Mouse (Mus musculus) embryo, embryonic 11 days (tissue): ENCODE measurements around the gene Sar1b.

ENCODE experiments used
- DNase-seq: peaks from one replicate; pipeline ENCODE4 v3.0.0-alpha.2; 2015

Gene Sar1b

GRCm38 (mm10) chr11:51831962-51832909, 68.7 kb downstream of the Sar1b start:
- no peak for DNase-seq

DNA sequence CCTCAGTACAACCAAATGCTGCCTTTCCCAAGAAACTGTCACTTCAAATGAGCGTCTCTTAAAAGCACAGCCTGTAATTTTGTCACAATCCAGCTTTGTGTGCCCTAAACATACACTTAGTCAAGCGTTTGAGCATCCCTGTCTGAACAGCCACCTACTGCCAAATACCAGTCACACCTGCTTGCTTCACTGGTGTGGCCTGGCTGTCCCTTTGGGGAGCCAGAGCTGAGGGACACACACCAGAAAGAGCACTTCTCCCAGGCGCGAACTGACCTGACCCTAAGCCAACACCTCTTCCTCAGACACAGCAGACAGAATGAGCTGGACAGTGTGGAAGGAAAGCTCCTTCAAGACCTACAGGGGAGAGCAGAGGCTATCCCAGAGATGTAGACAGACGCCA, 69.5 kb downstream of the Sar1b start:
- no peak for DNase-seq

DNA sequence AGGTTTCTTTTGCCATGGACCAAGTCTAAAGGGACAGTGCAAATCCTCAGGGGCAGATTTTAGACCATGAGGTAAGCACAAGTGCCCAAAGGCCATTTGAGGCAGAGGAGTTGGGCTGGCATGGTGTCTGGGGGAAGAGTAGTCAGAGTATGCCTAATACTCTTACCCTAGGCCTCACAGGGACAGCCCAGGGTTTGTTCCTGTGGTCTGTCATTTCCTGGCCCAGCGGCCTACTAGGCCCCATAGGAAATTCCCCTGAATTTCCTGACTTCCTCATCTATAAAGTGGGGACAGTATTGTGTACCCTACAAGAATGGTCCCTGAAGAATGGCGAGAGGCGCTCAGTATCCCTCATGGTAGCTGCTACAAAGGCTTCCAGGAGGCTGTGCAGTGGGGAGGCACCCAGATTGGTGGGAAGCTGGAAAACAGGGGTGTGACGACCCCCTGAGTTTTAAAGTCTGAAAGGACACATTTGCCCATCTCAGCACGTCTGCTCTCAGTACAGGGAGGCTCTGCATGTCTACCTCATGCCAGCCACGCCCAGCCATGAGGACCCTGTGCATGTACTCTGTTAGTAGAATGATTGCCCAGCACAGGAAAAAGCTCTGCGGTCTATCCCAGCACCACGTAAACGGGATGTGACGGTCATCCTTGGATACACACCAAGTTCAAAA, 70.0 kb downstream of the Sar1b start:
- DNase-seq, result no peak

GRCm38 (mm10) chr11:51834067-51834411, 70.6 kb downstream of the Sar1b start:
- DNase-seq, result no peak

DNA sequence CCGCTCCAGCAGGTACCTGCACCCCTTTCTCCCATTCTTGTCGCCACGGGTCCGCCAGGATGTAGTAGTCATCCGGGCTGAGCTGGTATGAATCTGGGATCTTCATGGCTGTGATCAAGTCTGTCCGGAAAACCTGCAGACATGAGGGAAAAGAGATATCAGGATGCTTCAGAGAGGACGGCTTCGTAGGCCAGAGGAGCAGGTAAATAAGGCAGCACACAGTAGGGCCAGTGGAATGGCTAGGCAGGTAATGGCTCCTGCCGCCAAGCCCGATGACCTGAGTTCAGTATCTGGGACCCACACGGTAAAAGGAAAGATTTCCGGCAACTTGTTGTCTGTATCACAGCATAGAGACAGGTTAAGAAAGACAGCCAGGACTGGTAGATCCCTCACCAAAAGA, 72.1 kb downstream of the Sar1b start:
- DNase-seq, result no peak

- no peak for DNase-seq
These were observed 73.0 kb downstream of the Sar1b start for GRCm38 (mm10) chr11:51836506-51836905.

DNA sequence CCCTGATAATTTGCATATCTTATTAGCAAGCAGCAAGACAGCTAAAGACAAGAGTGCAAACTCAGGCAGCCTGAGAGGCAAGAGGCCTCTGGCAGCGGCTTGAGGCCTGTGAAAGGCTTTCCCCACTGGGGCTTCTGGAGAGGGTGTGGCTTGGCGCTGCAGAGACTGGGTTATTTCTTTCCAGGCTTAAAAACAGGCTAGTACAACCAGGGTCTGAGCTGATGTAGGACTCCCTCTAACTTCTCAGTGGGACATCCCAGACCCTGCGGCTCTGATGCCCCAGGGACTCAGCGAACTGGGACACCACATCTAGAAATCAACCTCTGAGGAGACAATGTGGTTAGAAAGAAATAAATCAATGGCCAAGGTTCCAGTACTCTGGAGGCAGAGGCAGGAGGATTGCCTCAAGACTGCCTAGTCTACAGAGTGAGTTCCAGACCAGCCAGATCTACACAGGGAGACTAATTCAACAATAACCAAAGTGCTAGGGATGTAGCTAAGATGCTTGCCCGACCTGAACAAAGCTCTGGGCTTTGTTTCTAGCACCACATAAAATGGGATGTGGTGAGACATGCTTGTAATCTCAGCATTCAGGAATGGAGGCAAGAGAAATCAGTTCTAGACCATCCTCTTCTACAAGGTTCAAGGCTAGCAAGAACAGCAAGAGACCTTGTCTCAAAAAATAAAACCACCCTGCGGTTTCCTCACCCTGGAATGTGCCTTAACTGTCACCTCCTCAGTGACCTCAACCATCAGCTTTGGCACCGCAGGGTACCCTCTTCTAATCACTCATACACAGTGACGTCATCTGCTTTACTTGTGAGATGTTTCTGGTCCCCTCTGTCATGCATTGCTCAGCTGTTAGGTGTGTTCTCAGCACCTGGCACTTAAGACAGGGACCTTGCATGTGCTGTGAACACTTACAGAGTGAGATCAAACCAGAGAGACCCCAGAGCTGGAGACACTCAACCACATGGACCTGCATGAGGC, 74.0 kb downstream of the Sar1b start:
- DNase-seq, result no peak

- no peak for DNase-seq
These were observed 75.6 kb downstream of the Sar1b start for GRCm38 (mm10) chr11:51839106-51839505.

DNA sequence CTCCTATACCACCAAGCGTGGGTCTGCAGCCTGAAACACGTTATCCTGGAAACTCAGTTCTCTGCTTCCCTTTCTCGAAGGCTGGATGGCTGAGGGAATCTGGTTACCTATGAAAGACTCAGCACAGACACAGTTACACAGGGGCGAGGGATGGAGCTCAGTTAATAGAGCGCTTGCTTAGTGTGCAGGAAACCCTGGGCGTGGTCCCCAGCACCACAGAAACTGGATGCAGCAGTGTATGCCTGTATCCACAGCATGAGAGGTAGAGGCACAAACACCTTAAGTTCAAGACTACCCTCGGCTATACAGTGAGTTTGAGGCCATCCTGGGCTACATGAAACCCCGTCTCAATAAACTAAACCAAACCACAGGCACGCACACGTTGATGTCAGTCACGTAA, 76.5 kb downstream of the Sar1b start:
- no peak for DNase-seq

GRCm38 (mm10) chr11:51840657-51841056, 77.2 kb downstream of the Sar1b start:
- DNase-seq, result no peak

- peak; percentile 24 for DNase-seq
These were observed 77.7 kb downstream of the Sar1b start for GRCm38 (mm10) chr11:51841149-51841548.
